Mouse (Mus musculus): ENCODE results near the gene Tmem233.

DNA sequence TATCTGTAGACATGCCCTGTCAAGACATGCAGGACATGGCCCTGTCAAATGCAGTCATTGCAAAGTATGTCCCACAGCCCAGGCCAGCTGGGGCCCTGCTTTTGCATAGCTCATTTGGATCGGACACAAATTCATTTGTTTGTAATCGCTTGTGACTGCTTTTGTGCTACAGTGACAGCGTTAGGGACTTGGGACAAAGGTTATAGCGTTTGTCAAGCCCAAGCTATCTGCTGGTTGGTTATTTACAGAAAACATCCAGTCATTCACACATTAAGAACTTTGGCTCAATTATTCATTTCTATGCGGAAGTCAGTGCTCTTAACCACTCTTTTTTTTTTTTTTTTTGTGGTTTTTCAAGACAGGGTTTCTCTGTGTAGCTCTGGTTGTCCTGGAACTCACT is 30.9 kb downstream of the Tmem233 start:
- TF ChIP-seq CTCF (IDR thresholded peaks at IDR 0.05; ENCODE audit: low read depth, low read length) (no peak), POLR2A (IDR thresholded peaks at IDR 0.05; ENCODE audit: extremely low read depth, insufficient read depth, low read length) (no peak)

Data from liver, adult 2 months (tissue).